Mouse (Mus musculus) hindbrain, embryonic 10.5 days (tissue): ENCODE results near the gene Caskin2. TPM values are rescaled to one million over a fixed set of nuclear protein-coding genes. Genes with fewer than 3 reads are reported as not detected.
A peak's percentile ranks its signal among the peaks of the same experiment; 100 is the strongest.

Experiments
- DNase-seq: peaks from one replicate; pipeline ENCODE4 v3.0.0-alpha.2; 2017; ENCODE audit warnings: low spot score
- H3K27ac ChIP-seq: fragments of 300-500 bp; sonication (generic); 2 replicates; pipeline ENCODE4 v1.5.1; 2016; ENCODE audit warnings: mild to moderate bottlenecking, moderate library complexity
- H3K27me3 ChIP-seq: fragments of 300-500 bp; sonication (generic); 2 replicates; pipeline ENCODE4 v1.6.1; 2016; ENCODE audit warnings: mild to moderate bottlenecking; ENCODE audit not compliant: poor library complexity, insufficient read depth, severe bottlenecking
- H3K36me3 ChIP-seq: fragments of 300-500 bp; sonication (generic); 2 replicates; pipeline ENCODE4 v1.6.1; 2016; ENCODE audit warnings: mild to moderate bottlenecking, moderate library complexity
- H3K4me1 ChIP-seq: fragments of 300-500 bp; sonication (generic); replicated peaks from 2 replicates; pipeline ENCODE4 v1.6.1; 2016; ENCODE audit warnings: mild to moderate bottlenecking
- H3K4me3 ChIP-seq: fragments of 300-500 bp; sonication (generic); 2 replicates; pipeline ENCODE4 v1.5.1; 2016; ENCODE audit warnings: mild to moderate bottlenecking, moderate library complexity
- H3K9me3 ChIP-seq: fragments of 300-500 bp; sonication (generic); 2 replicates; pipeline ENCODE4 v1.6.1; 2016; ENCODE audit warnings: mild to moderate bottlenecking, moderate library complexity
- WGBS: fragments of 180-500 bp; shearing (Covaris S2); methylation state at CpG from one replicate; pipeline ENCODE4 v1.1.7; 2016; 5-methylcytosine and 5-hydroxymethylcytosine counted together
- polyA plus RNA-seq: library from polyadenylated mRNA; unstranded; fragments of >200 nt; fragmentation: Nextera tagmentation; extraction: Ambion mirVana; gene quantifications from 2 replicates; pipeline ENCODE4 v1.2.1, GENCODE M21; 2016

The Caskin2 gene
- polyA plus RNA-seq, 1 experiment from 2014 or later: 21.5 TPM

- Histone ChIP-seq H3K36me3 (peaks cover 68% of the 10 kb centered on the region), H3K9me3 (no peaks in the 10 kb centered on the region), H3K27me3 (no peaks in the 10 kb centered on the region), H3K27ac (peak overlapping the region; percentile 64; the same call in 1 of the 2 replicates), H3K4me1 (peaks cover 84% of the 10 kb centered on the region), H3K4me3 (peak overlapping the region; percentile 98; the same call in 1 of the 2 replicates)
- WGBS: 92% methylated on average over 14 of the region's 14 CpGs
- no peak for DNase-seq
These were observed 3.1 kb downstream of the Caskin2 start for GRCm38 (mm10) chr11:115810377-115810776.

- DNase-seq: no peak
- H3K36me3 ChIP-seq: peaks cover 78% of the 10 kb centered on the region
- peak overlapping the region; percentile 78 for H3K27ac ChIP-seq
- peaks cover 74% of the 10 kb centered on the region for H3K4me1 ChIP-seq
- H3K4me3 ChIP-seq: peak overlapping the region; percentile 24; the same call in 1 of the 2 replicates
- H3K27me3 ChIP-seq: no peaks in the 10 kb centered on the region
- 61% methylated on average over 8 of the region's 8 CpGs for whole genome bisulfite sequencing
- no peaks in the 10 kb centered on the region for H3K9me3 ChIP-seq
These were observed 4.1 kb downstream of the Caskin2 start for GRCm38 (mm10) chr11:115809311-115809781.

- H3K36me3 ChIP-seq: peaks cover 84% of the 10 kb centered on the region
- WGBS: 76% methylated on average over 10 of the region's 10 CpGs
- no peaks in the 10 kb centered on the region for H3K9me3 ChIP-seq
- H3K4me3 ChIP-seq: peak overlapping the region; percentile 24; the same call in 1 of the 2 replicates
- no peaks in the 10 kb centered on the region for H3K27me3 ChIP-seq
- H3K27ac ChIP-seq: peak overlapping the region; percentile 78
- H3K4me1 ChIP-seq: peaks cover 71% of the 10 kb centered on the region
- DNase-seq: no peak
These were observed 4.6 kb downstream of the Caskin2 start for GRCm38 (mm10) chr11:115808696-115809310.

DNA sequence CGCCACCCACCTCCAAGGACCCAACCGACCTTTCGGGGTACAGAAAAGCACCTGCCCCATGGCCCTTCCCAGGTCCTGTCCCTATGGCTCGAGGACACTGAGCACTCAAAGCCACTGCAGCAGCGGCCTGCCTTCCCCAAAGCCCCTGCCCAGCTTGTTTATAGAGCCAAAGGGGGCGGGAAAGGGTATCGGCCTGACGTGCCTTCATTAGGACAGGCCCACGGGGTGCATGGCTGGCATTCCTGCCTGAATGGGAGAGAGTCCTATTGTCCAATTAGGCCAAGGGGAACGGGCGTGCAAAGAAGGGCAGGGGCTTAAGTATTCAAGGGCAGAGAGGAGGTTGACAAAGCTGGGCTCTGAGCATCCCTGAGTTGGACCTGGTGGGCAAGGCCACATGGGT is 5.5 kb downstream of the Caskin2 start:
- Histone ChIP-seq H3K4me3 (0 out of 2 replicates have a peak overlapping the region, but pooled peaks have one; percentile 12), H3K36me3 (peaks cover 92% of the 10 kb centered on the region), H3K4me1 (peaks cover 69% of the 10 kb centered on the region), H3K27me3 (no peaks in the 10 kb centered on the region), H3K9me3 (no peaks in the 10 kb centered on the region), H3K27ac (peak overlapping the region; percentile 78)
- DNase-seq: no peak
- 63% methylated on average over 11 of the region's 11 CpGs for WGBS

DNA sequence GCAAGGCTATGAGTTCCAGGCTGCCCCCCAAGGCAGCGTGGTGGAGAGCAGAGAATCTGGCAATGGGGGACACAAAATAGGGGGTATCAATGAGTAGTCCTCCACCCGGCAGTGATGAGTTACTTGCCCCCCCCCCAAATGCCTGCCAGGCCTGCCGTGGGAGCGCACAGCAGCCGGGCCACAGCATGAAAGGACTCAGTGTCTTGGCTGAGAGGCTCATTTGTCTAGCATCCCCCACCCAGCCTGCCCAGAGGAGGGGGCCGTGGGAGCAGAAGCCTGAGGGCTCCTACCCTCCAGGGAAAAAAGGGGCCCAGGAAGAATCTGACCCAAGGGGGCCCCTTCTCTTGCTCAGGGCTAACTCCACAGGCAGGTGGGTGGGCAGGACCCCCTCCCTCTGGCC is 6.1 kb downstream of the Caskin2 start:
- Histone ChIP-seq H3K27ac (peak overlapping the region; percentile 78), H3K4me1 (peaks cover 62% of the 10 kb centered on the region), H3K27me3 (no peaks in the 10 kb centered on the region), H3K9me3 (no peaks in the 10 kb centered on the region), H3K36me3 (peaks cover 98% of the 10 kb centered on the region), H3K4me3 (0 out of 2 replicates have a peak overlapping the region, but pooled peaks have one; percentile 11)
- no peak for DNase-seq
- 81% methylated on average over 6 of the region's 6 CpGs for WGBS

DNA sequence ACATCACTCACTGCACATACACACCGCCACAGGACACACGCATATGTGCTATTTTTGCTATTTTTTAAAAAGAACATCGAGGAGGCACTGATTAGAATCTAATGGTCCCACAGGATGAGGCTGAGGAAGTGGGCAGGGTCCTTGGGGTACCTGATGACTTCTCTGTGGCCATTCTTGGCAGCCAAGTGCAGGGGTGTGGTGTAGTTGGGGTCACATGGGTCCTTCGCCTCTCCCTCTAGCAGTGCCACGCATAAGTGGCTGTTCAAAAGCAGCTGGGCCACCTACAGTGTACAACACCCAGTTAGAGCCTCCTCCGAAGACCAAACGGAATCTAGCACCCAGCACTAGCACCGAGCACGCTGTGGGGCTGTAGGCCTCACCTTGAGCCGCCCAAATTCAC is 7.3 kb downstream of the Caskin2 start:
- Histone ChIP-seq H3K9me3 (no peaks in the 10 kb centered on the region), H3K4me1 (peaks cover 51% of the 10 kb centered on the region), H3K27ac (0 out of 2 replicates have a peak overlapping the region, but pooled peaks have one; percentile 78), H3K36me3 (peaks cover 99% of the 10 kb centered on the region), H3K27me3 (no peaks in the 10 kb centered on the region), H3K4me3 (no peak overlapping the region)
- WGBS: 95% methylated on average over 10 of the region's 10 CpGs
- DNase-seq: no peak

- H3K4me3 ChIP-seq: no peak overlapping the region
- 95% methylated on average over 7 of the region's 7 CpGs for WGBS
- no peak for DNase-seq
These were observed 8.4 kb downstream of the Caskin2 start for GRCm38 (mm10) chr11:115805005-115805404.

GRCm38 (mm10) chr11:115803072-115803709 is 10.2 kb downstream of the Caskin2 start:
- Histone ChIP-seq H3K36me3 (peaks cover 99% of the 10 kb centered on the region), H3K4me3 (no peak overlapping the region), H3K9me3 (no peaks in the 10 kb centered on the region), H3K27me3 (no peaks in the 10 kb centered on the region), H3K27ac (no peak overlapping the region; the same call in 1 of the 2 replicates), H3K4me1 (peaks cover 21% of the 10 kb centered on the region)
- no peak for DNase-seq
- WGBS: 94% methylated on average over 24 of the region's 24 CpGs

More at GRCm38 (mm10) chr11:115805005-115805404, 8.4 kb downstream of the Caskin2 start:
- Histone ChIP-seq H3K4me1 (peaks cover 39% of the 10 kb centered on the region), H3K27me3 (no peaks in the 10 kb centered on the region), H3K36me3 (peaks cover 99% of the 10 kb centered on the region), H3K9me3 (no peaks in the 10 kb centered on the region), H3K27ac (peak overlapping the region; percentile 9; the same call in 1 of the 2 replicates)

- Histone ChIP-seq H3K36me3 (peaks cover 99% of the 10 kb centered on the region), H3K4me1 (no peaks in the 10 kb centered on the region), H3K27ac (no peak overlapping the region), H3K9me3 (no peaks in the 10 kb centered on the region), H3K4me3 (no peak overlapping the region), H3K27me3 (no peaks in the 10 kb centered on the region)
- DNase-seq: no peak
- 93% methylated on average over 18 of the region's 18 CpGs for WGBS
These were observed 12.5 kb downstream of the Caskin2 start for GRCm38 (mm10) chr11:115800981-115801380.

GRCm38 (mm10) chr11:115797665-115798064 is 15.8 kb downstream of the Caskin2 start:
- H3K9me3 ChIP-seq: no peaks in the 10 kb centered on the region
- H3K27me3 ChIP-seq: no peaks in the 10 kb centered on the region
- no peak overlapping the region for H3K4me3 ChIP-seq
- H3K4me1 ChIP-seq: no peaks in the 10 kb centered on the region
- no peak for DNase-seq
- no peak overlapping the region for H3K27ac ChIP-seq
- peaks cover 100% of the 10 kb centered on the region for H3K36me3 ChIP-seq
- 90% methylated on average over 9 of the region's 9 CpGs for WGBS

DNA sequence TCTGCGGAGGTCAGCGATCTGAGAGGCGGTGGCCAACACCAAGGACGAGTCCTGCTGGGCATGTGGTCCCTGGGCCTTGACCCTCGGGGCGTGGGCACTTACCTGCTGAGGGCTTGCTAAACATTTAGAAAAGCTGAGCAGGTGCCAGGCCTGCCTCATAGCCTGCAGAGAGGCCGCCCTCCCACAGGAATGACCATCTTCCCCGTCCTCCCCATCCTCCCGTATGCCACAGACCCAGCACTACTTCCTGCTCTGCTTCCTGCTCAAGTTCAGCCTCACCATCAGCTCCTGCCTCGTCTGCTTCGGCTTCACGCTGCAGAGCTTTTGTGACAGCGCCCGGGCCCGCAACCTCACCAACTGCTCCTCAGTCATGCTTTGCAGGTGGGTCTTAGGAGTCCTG is 16.5 kb downstream of the Caskin2 start:
- no peak for DNase-seq
- H3K4me3 ChIP-seq: no peak overlapping the region
- H3K4me1 ChIP-seq: no peaks in the 10 kb centered on the region
- H3K27ac ChIP-seq: peak overlapping the region; percentile 16; the same call in 1 of the 2 replicates
- no peaks in the 10 kb centered on the region for H3K9me3 ChIP-seq
- peaks cover 100% of the 10 kb centered on the region for H3K36me3 ChIP-seq
- no peaks in the 10 kb centered on the region for H3K27me3 ChIP-seq
- 89% methylated on average over 15 of the region's 15 CpGs for WGBS

GRCm38 (mm10) chr11:115792353-115792752 is 21.1 kb downstream of the Caskin2 start:
- DNase-seq: no peak
- Histone ChIP-seq H3K36me3 (peaks cover 99% of the 10 kb centered on the region), H3K27ac (no peak overlapping the region), H3K27me3 (no peaks in the 10 kb centered on the region), H3K4me1 (peaks cover 9% of the 10 kb centered on the region; the same call in 1 of the 2 replicates), H3K9me3 (no peaks in the 10 kb centered on the region), H3K4me3 (no peak overlapping the region)
- 85% methylated on average over 14 of the region's 14 CpGs for WGBS

DNA sequence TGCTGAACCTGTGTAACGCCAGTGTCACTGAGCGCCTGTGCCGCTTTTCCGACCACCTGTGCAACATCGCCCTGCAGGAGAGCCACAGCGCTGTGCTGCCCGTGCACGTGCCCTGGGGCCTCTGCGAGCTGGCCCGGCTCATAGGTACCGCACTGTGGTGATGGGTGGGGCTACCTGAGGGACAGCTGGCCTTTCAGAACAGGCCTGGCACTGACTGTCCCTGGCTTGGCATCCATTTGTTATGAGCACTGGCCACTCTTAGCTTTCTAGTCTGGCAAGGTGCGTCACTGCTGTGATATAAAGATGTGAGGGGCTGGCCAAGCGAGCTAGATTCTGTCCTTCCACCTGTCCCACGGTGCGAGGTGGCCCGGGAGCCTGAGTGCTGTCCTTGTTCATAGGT is 21.5 kb downstream of the Caskin2 start:
- no peaks in the 10 kb centered on the region for H3K27me3 ChIP-seq
- H3K4me1 ChIP-seq: peaks cover 12% of the 10 kb centered on the region; the same call in 1 of the 2 replicates
- no peaks in the 10 kb centered on the region for H3K9me3 ChIP-seq
- H3K4me3 ChIP-seq: no peak overlapping the region
- H3K27ac ChIP-seq: no peak overlapping the region
- H3K36me3 ChIP-seq: peaks cover 99% of the 10 kb centered on the region
- 94% methylated on average over 16 of the region's 16 CpGs for WGBS
- no peak for DNase-seq
